Mouse (Mus musculus): Measurements from ENCODE around the gene Olfm2. TPM values are rescaled to one million over a fixed set of nuclear protein-coding genes. Genes with fewer than 3 reads are reported as not detected.
"Not testable (repeated sequence)": the region's sequence is repeated elsewhere in the genome, so short reads cannot be mapped to it uniquely, and the experiment has no call there.

The Olfm2 gene
- polyA plus RNA-seq, 1 experiment: 3.6 TPM

- peak within 1 kb of the TSS; percentile 91 for H3K4me3 ChIP-seq (ENCODE audit: insufficient read depth, low read length)
- TF ChIP-seq CTCF (IDR thresholded peaks at IDR 0.05; ENCODE audit: borderline replicate concordance, insufficient read depth, low read length): no peak
- TF ChIP-seq POLR2A (IDR thresholded peaks at IDR 0.05; ENCODE audit: low read depth, low read length): peak; percentile 82
- peak within 1 kb of the TSS; percentile 48 for H3K27ac ChIP-seq (ENCODE audit: insufficient read depth, low read length)
- no peaks in the 10 kb centered on the region for H3K4me1 ChIP-seq (ENCODE audit: control insufficient read depth, insufficient read depth, low read length)
These were observed 101.6 kb downstream of the Olfm2 start, which contains the start of gene Fbxl12 for GRCm38 (mm10) chr9:20644360-20645081. Gene Fbxl12, minus strand, starts transcription at chr9:20644767.

- TF ChIP-seq CTCF (IDR thresholded peaks at IDR 0.05; ENCODE audit: borderline replicate concordance, insufficient read depth, low read length): no peak
- TF ChIP-seq POLR2A (IDR thresholded peaks at IDR 0.05; ENCODE audit: low read depth, low read length): no peak
- Histone ChIP-seq H3K4me3 (ENCODE audit: insufficient read depth, low read length) (peak overlapping the region; percentile 91), H3K27ac (ENCODE audit: insufficient read depth, low read length) (no peak overlapping the region), H3K4me1 (ENCODE audit: control insufficient read depth, insufficient read depth, low read length) (no peaks in the 10 kb centered on the region)
These were observed 102.4 kb downstream of the Olfm2 start for GRCm38 (mm10) chr9:20643781-20644180.

- TF ChIP-seq POLR2A (IDR thresholded peaks at IDR 0.05; ENCODE audit: low read depth, low read length) (peak; percentile 82), CTCF (IDR thresholded peaks at IDR 0.05; ENCODE audit: borderline replicate concordance, insufficient read depth, low read length) (no peak)
- Histone ChIP-seq H3K4me3 (ENCODE audit: insufficient read depth, low read length) (peak overlapping the region; percentile 91), H3K27ac (ENCODE audit: insufficient read depth, low read length) (no peak overlapping the region; the same call in 1 of the 2 replicates), H3K4me1 (ENCODE audit: control insufficient read depth, insufficient read depth, low read length) (no peaks in the 10 kb centered on the region)
These were observed 103.2 kb downstream of the Olfm2 start for GRCm38 (mm10) chr9:20642896-20643466.

DNA sequence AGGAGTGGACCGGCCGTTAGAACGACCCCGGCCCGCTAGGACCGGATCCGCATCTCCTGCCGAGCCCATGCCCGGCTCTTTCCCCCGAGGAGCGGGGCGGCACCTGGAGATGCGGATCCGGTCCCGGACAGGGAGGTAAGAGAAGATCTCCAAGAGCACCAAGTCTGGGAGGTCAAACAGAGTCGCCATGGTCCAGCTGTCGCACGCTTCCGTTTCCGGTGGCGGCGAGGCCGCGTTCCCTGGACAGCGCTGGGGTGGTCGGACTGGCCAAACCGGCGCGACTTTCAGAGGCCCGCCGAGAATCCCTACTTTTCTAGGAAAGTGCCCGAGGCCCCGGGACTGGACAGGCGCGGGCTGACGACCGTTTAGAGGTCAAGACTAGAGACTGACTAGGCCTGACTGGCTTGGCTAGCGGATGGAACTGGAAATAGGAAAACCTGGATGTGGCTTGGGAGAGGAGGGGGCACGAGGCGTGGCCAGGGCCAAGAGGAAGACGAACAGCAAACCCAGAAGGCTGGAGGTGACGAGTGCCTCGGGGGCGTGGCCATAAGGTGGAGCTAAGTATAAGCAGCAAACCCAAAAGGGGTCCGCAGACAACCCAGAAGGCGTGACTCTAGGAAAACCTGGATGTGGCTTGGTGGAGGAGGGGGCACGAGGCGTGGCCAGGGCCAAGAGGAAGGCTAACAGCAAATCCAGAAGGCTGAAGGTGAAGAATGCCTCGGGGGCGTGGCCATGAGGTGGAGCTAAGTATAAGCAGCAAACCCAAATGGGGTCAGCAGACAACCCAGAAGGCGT is 103.9 kb downstream of the Olfm2 start, which contains the start of gene Ubl5:
Gene Ubl5, plus strand, starts transcription at position 778 of the 795 bp plus-strand sequence.
- Histone ChIP-seq H3K27ac (ENCODE audit: insufficient read depth, low read length) (peak within 1 kb of the TSS; percentile 19), H3K4me1 (ENCODE audit: control insufficient read depth, insufficient read depth, low read length) (no peaks in the 10 kb centered on the region), H3K4me3 (ENCODE audit: insufficient read depth, low read length) (peak within 1 kb of the TSS; percentile 91)
- TF ChIP-seq CTCF (IDR thresholded peaks at IDR 0.05; ENCODE audit: borderline replicate concordance, insufficient read depth, low read length) (no peak), POLR2A (IDR thresholded peaks at IDR 0.05; ENCODE audit: low read depth, low read length) (peak; percentile 86)

DNA sequence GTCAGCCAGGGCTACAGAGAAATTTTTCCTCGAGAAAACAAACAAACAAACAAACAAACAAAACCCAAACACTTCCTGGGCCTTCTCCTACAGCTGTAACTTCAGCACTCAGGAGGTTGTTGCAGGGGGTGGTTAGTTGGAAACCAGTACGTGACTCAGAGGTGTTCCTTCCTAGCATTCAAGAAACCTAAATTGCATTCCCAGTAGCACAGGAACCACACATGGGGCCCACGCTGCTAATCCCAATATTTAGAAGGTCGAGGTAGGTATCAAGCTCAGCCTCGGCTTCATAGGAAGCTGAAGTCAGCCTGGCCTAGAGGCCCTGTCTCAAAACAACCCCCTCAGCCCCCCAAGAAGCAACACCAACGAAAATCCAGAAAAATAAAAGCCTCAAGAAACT is 104.6 kb downstream of the Olfm2 start:
- no peak for TF ChIP-seq POLR2A (IDR thresholded peaks at IDR 0.05; ENCODE audit: low read depth, low read length)
- no peak for TF ChIP-seq CTCF (IDR thresholded peaks at IDR 0.05; ENCODE audit: borderline replicate concordance, insufficient read depth, low read length)
- H3K4me1 ChIP-seq (ENCODE audit: control insufficient read depth, insufficient read depth, low read length): no peaks in the 10 kb centered on the region
- peak overlapping the region; percentile 91 for H3K4me3 ChIP-seq (ENCODE audit: insufficient read depth, low read length)
- H3K27ac ChIP-seq (ENCODE audit: insufficient read depth, low read length): no peak overlapping the region

GRCm38 (mm10) chr9:20639486-20639885 is 106.7 kb downstream of the Olfm2 start:
- H3K27ac ChIP-seq (ENCODE audit: insufficient read depth, low read length): no peak overlapping the region
- no peak for TF ChIP-seq POLR2A (IDR thresholded peaks at IDR 0.05; ENCODE audit: low read depth, low read length)
- TF ChIP-seq CTCF (IDR thresholded peaks at IDR 0.05; ENCODE audit: borderline replicate concordance, insufficient read depth, low read length): no peak
- H3K4me1 ChIP-seq (ENCODE audit: control insufficient read depth, insufficient read depth, low read length): no peaks in the 10 kb centered on the region

GRCm38 (mm10) chr9:20638552-20638951 is 107.6 kb downstream of the Olfm2 start:
- TF ChIP-seq CTCF (IDR thresholded peaks at IDR 0.05; ENCODE audit: borderline replicate concordance, insufficient read depth, low read length): no peak
- TF ChIP-seq POLR2A (IDR thresholded peaks at IDR 0.05; ENCODE audit: low read depth, low read length): no peak
- no peak overlapping the region for H3K4me3 ChIP-seq (ENCODE audit: insufficient read depth, low read length)
- no peak overlapping the region for H3K27ac ChIP-seq (ENCODE audit: insufficient read depth, low read length)
- no peaks in the 10 kb centered on the region for H3K4me1 ChIP-seq (ENCODE audit: control insufficient read depth, insufficient read depth, low read length)

More at GRCm38 (mm10) chr9:20639486-20639885, 106.7 kb downstream of the Olfm2 start:
- H3K4me3 ChIP-seq (ENCODE audit: insufficient read depth, low read length): no peak overlapping the region

DNA sequence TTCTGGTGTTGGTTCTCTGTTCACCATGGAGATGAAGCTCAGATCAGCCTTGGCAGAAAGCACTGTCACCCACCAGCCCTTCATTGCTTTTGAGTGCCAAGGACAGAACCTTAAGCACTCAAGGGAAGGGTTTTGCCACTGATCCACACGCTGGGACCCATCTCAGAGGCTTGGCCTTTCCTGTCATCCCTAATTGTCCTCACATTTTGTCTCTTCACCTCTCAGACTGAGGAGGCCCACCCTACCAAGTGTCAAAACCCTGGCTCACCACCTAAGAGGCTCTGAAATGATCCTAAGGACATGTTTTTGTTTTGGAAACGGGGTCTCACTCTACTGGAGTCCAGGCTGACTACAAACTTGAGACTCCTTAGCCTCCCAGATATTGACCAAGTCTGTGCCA is 109.4 kb downstream of the Olfm2 start:
- Histone ChIP-seq H3K4me1 (ENCODE audit: control insufficient read depth, insufficient read depth, low read length) (no peaks in the 10 kb centered on the region), H3K27ac (ENCODE audit: insufficient read depth, low read length) (no peak overlapping the region), H3K4me3 (ENCODE audit: insufficient read depth, low read length) (no peak overlapping the region)
- TF ChIP-seq CTCF (IDR thresholded peaks at IDR 0.05; ENCODE audit: borderline replicate concordance, insufficient read depth, low read length) (no peak), POLR2A (IDR thresholded peaks at IDR 0.05; ENCODE audit: low read depth, low read length) (no peak)

DNA sequence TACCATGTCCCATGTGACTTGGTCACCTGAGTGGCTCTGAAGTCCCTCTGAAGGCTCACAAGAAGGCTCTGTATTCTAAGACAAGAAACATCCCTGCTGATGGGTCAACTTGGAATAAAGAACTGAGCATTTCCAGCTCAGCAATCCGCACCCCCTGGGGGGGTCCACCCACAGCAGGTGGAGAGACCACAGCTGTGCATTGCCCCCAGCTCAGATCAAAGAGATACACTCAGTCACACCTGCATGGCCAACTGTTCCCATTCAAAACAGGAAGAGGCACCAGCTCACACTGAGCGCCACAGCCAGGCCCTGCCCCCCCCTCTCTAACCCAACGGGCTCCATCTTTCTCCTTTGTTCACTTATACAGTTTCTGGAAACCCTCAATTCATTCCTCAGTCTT is 109.9 kb downstream of the Olfm2 start:
- Histone ChIP-seq H3K4me3 (ENCODE audit: insufficient read depth, low read length) (no peak overlapping the region), H3K27ac (ENCODE audit: insufficient read depth, low read length) (no peak overlapping the region), H3K4me1 (ENCODE audit: control insufficient read depth, insufficient read depth, low read length) (no peaks in the 10 kb centered on the region)
- TF ChIP-seq CTCF (IDR thresholded peaks at IDR 0.05; ENCODE audit: borderline replicate concordance, insufficient read depth, low read length) (no peak), POLR2A (IDR thresholded peaks at IDR 0.05; ENCODE audit: low read depth, low read length) (no peak)

DNA sequence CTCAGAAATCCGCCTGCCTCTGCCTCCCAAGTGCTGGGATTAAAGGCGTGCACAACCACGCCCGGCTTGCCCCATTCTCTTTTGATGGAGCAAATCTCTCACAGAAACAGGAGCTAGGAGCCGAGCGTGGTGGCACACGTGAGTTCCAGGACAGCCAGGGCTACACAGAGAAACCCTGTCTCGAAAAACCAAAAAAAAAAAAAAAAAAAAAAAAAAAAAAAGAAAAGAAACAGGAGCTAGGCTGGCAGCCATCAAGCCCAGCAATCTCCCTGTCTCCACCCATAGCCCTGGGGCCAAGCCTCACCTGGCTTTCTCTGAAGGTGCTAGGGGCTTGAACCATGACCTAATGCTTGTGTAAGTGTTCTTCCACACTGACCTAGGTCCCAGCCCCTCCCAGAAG is 110.5 kb downstream of the Olfm2 start:
- H3K27ac ChIP-seq (ENCODE audit: insufficient read depth, low read length); H3K4me1 ChIP-seq (ENCODE audit: control insufficient read depth, insufficient read depth, low read length); H3K4me3 ChIP-seq (ENCODE audit: insufficient read depth, low read length): not testable (repeated sequence)

Data from embryonic fibroblast, embryonic 13.5 days (primary cell).